Mouse (Mus musculus) heart, embryonic 15.5 days (tissue): ENCODE results near the gene Mgat5. TPM values are rescaled to one million over a fixed set of nuclear protein-coding genes. Genes with fewer than 3 reads are reported as not detected.
A peak's percentile ranks its signal among the peaks of the same experiment; 100 is the strongest.

Experiments
- ATAC-seq: fragments of 200-750 bp; cut with Nextera tagmentation; replicated peaks from 2 replicates; pipeline ENCODE4 v1.8.0; 2017; ENCODE audit warnings: low read depth, moderate TSS enrichment; ENCODE audit not compliant: insufficient number of reproducible peaks, insufficient read depth, low FRiP score
- H3K27ac ChIP-seq: fragments of 300-500 bp; sonication (generic); 2 replicates; pipeline ENCODE4 v1.5.1; 2015; ENCODE audit warnings: mild to moderate bottlenecking, inconsistent platforms
- H3K27me3 ChIP-seq: fragments of 300-500 bp; sonication (generic); 2 replicates; pipeline ENCODE4 v1.6.1; 2015; ENCODE audit warnings: inconsistent platforms
- H3K36me3 ChIP-seq: fragments of 300-500 bp; sonication (generic); 2 replicates; pipeline ENCODE4 v1.6.1; 2015; ENCODE audit warnings: mild to moderate bottlenecking, inconsistent platforms
- H3K4me1 ChIP-seq: fragments of 300-500 bp; sonication (generic); replicated peaks from 2 replicates; pipeline ENCODE4 v1.6.1; 2015; ENCODE audit warnings: inconsistent platforms
- H3K4me2 ChIP-seq: fragments of 300-500 bp; sonication (generic); 2 replicates; pipeline ENCODE4 v1.6.1; 2015; ENCODE audit warnings: inconsistent platforms, mild to moderate bottlenecking, moderate library complexity
- H3K4me3 ChIP-seq: fragments of 300-500 bp; sonication (generic); 2 replicates; pipeline ENCODE4 v1.5.1; 2015; ENCODE audit warnings: mild to moderate bottlenecking, inconsistent platforms
- H3K9ac ChIP-seq: fragments of 300-500 bp; sonication (generic); 2 replicates; pipeline ENCODE4 v1.6.1; 2015; ENCODE audit warnings: mild to moderate bottlenecking, inconsistent platforms
- H3K9me3 ChIP-seq: fragments of 300-500 bp; sonication (generic); replicated peaks from 2 replicates; pipeline ENCODE4 v1.6.1; 2016; ENCODE audit warnings: inconsistent platforms
- WGBS: fragments of 180-500 bp; shearing (Covaris S2); methylation state at CpG from one replicate; pipeline ENCODE4 v1.1.7; 2015; ENCODE audit warnings: mixed read lengths; 5-methylcytosine and 5-hydroxymethylcytosine counted together
- polyA plus RNA-seq: library from polyadenylated mRNA; unstranded; fragments of >200 nt; fragmentation: Nextera tagmentation; extraction: Ambion mirVana; gene quantifications from 2 replicates; pipeline ENCODE4 v1.2.1, GENCODE M21; 2015

Mgat5 gene
- 3.7 and 5.2 TPM in 2 replicates for polyA plus RNA-seq

DNA sequence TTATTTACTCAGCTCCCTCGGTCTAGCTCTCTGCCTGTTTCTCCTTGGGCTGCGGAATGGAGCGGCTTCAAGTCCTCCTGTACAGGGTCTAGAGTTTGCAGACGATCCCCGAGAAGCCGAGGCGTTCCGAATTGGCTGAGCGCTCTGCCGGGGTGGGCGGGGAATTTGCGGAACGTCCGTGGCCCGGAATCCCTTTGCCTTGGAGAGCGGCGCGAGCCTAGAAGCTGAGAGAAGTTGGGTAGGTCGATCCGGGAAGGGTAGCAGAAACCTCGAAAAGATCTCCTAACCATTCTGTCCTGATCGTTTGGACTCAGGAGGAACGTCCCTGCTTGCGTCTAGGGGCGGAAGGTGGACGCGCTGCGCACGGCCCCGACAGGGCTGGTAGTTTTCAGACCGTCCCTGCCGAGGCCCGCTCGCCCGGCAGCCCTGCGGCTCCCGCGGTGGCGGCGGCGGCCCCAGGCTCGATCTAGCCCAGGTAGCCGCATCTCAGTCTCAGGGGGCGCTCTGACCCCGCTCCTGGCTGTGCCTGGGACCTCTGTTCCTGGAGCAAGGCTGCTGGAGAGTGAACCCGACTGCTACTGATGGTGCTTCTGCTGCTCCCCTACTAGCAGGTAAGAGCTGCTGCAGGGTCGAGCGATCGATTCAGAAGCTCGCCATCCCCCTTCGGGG is at the start of gene Mgat5:
TSS of gene Mgat5 (plus strand) at position 199 of the 669 bp plus-strand sequence.
- Histone ChIP-seq H3K27me3 (no peaks in the 10 kb centered on the region), H3K36me3 (no peaks in the 10 kb centered on the region), H3K9me3 (no peaks in the 10 kb centered on the region), H3K4me3 (peak within 1 kb of the TSS; percentile 85), H3K9ac (peak within 1 kb of the TSS; percentile 76), H3K4me1 (peaks cover 10% of the 10 kb centered on the region), H3K27ac (peak within 1 kb of the TSS; percentile 97), H3K4me2 (peak within 1 kb of the TSS; percentile 90)
- WGBS, result under 1% methylated on average over 51 of the region's 51 CpGs
- peak; percentile 89 for ATAC-seq

GRCm38 (mm10) chr1:127160118-127160760 is 44.6 kb upstream of the Mgat5 start:
- Histone ChIP-seq H3K4me2 (no peak overlapping the region), H3K27ac (no peak overlapping the region), H3K9me3 (no peaks in the 10 kb centered on the region), H3K4me3 (no peak overlapping the region), H3K27me3 (no peaks in the 10 kb centered on the region), H3K9ac (no peak overlapping the region), H3K4me1 (no peaks in the 10 kb centered on the region), H3K36me3 (no peaks in the 10 kb centered on the region)
- ATAC-seq, result no peak
- 87% methylated on average over 5 of the region's 5 CpGs for WGBS

DNA sequence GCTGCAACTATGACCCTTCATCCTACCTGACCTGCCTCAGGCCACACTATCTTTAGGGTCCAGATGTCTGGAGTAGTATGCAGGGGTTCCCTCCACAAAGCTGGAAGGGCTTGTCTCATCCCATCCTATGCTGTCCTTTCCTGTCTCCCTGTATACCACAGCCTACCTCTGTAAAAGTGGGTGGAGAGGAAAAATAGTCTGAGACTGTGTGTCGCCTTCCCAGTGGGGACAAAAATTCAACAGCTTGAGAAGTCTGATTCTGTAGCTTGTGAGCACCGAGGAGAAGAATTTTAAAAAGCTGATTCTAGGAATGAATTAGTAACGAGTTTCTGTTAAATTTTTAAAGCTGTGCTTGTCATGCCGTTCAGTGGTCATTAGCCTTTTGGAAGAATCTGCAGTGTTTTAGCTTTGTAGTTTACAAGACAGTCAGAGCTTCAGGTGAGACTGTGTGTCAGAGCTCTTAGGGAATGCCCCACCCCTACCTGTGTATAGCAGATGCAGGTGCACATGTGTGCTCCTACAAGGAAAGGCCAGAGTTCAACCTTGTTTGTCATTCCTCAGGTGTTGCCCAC is 40.1 kb upstream of the Mgat5 start:
- no peaks in the 10 kb centered on the region for H3K4me1 ChIP-seq
- 77% methylated on average over 4 of the region's 4 CpGs for WGBS
- no peak overlapping the region for H3K27ac ChIP-seq
- no peaks in the 10 kb centered on the region for H3K36me3 ChIP-seq
- no peak overlapping the region for H3K4me2 ChIP-seq
- no peaks in the 10 kb centered on the region for H3K27me3 ChIP-seq
- no peak overlapping the region for H3K9ac ChIP-seq
- H3K4me3 ChIP-seq, result no peak overlapping the region
- no peaks in the 10 kb centered on the region for H3K9me3 ChIP-seq
- no peak for ATAC-seq

DNA sequence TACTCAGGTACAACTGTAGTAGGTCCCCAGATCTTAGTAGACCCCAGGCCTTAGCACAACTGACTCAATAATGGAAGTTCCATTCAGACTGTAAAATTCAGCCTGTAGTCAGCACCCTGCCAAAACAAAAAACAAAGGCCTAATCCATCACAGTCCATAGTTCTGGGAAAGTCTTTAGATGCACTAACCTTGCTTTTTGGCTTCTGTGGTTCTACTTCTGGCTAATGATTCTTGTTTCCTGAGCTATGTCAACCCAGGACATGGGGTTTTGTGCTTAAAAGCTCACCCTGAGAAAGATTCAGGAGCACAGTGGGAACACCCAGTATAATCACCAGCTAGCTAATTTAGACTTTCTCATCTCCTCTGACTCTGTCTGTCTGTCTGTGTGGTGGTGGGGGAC is 38.3 kb upstream of the Mgat5 start:
- no peak overlapping the region for H3K4me2 ChIP-seq
- no peak overlapping the region for H3K9ac ChIP-seq
- H3K4me3 ChIP-seq, result no peak overlapping the region

GRCm38 (mm10) chr1:127167586-127167985 is 37.2 kb upstream of the Mgat5 start:
- Histone ChIP-seq H3K9ac (no peak overlapping the region), H3K27ac (no peak overlapping the region), H3K4me2 (no peak overlapping the region), H3K27me3 (no peaks in the 10 kb centered on the region), H3K36me3 (no peaks in the 10 kb centered on the region), H3K4me1 (no peaks in the 10 kb centered on the region), H3K9me3 (no peaks in the 10 kb centered on the region), H3K4me3 (no peak overlapping the region)
- 85% methylated on average over 1 of the region's 1 CpGs for WGBS
- no peak for ATAC-seq

More for the DNA sequence above, 38.3 kb upstream of the Mgat5 start:
- H3K27ac ChIP-seq, result no peak overlapping the region
- H3K9me3 ChIP-seq, result no peaks in the 10 kb centered on the region
- no peaks in the 10 kb centered on the region for H3K4me1 ChIP-seq
- ATAC-seq, result no peak
- H3K36me3 ChIP-seq, result no peaks in the 10 kb centered on the region
- H3K27me3 ChIP-seq, result no peaks in the 10 kb centered on the region

DNA sequence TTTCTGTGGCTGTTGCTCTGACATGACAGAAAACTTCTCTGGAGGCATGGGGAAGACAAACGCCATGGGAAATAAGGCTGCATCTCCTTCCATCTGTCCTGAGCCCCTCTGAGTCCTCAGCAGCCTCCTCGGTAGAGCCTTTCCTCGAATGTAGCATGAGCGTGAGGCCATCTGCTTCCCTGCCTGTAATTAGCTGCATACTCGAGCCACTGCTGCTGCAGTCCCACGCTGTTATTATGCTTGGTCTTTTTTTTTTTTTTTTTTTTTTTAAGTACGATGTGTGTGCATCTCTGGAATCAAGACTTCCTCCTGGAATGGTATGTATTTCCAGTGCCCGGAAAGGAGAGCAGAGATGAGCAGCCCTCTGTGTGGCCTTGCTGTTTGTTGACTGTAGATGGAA is 36.6 kb upstream of the Mgat5 start:
- no peak overlapping the region for H3K4me2 ChIP-seq
- no peaks in the 10 kb centered on the region for H3K36me3 ChIP-seq
- no peaks in the 10 kb centered on the region for H3K27me3 ChIP-seq
- H3K4me1 ChIP-seq, result peaks cover 5% of the 10 kb centered on the region; the same call in 1 of the 2 replicates
- no peak overlapping the region for H3K4me3 ChIP-seq
- WGBS, result 70% methylated on average over 8 of the region's 8 CpGs
- no peaks in the 10 kb centered on the region for H3K9me3 ChIP-seq
- H3K9ac ChIP-seq, result no peak overlapping the region
- H3K27ac ChIP-seq, result no peak overlapping the region
- no peak for ATAC-seq

DNA sequence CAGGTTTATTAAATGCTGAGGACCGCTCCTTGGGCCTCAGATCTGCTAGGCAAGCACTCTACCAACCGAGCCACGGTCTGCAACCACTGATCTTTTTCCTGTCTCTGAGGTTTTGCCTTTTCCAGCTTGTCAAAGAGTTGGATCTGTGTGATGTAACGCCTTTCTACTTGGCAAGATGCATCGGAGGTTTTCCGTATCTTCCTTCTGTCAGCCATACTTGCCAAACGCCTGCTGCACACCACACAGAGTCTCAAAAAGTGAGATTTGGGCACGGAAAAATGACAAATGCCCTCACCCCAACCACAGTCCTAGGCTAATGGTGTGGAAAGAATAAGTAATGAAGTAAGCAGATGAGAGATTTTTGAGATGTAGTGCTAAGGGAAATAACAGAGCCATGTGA is 35.3 kb upstream of the Mgat5 start:
- H3K27me3 ChIP-seq, result no peaks in the 10 kb centered on the region
- no peak overlapping the region for H3K27ac ChIP-seq
- no peak overlapping the region for H3K9ac ChIP-seq
- peaks cover 13% of the 10 kb centered on the region; the same call in 1 of the 2 replicates for H3K4me1 ChIP-seq
- H3K36me3 ChIP-seq, result no peaks in the 10 kb centered on the region
- H3K4me2 ChIP-seq, result no peak overlapping the region
- no peak for ATAC-seq
- no peaks in the 10 kb centered on the region for H3K9me3 ChIP-seq
- WGBS, result 78% methylated on average over 8 of the region's 8 CpGs
- H3K4me3 ChIP-seq, result no peak overlapping the region

DNA sequence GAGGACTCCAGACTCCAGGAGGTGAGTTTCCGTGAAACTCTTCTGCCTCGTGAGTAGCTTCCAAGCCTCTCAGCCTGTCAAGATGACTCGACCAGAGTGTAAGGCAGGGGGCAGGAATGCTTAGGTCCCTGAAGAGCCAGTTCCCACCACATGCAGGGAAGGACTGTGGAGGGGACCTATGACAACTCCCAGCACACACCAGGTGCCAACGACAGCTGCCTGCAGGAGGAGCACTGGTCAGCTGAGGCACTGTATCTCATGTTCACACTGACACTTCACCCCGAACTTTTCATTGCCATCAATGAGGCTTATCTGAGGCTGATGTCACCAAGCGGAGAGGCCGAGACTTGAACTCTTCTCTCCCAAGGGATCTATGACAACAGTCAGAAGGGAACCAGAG is 33.5 kb upstream of the Mgat5 start:
- no peaks in the 10 kb centered on the region for H3K27me3 ChIP-seq
- H3K4me3 ChIP-seq, result no peak overlapping the region
- H3K9me3 ChIP-seq, result no peaks in the 10 kb centered on the region
- 49% methylated on average over 7 of the region's 7 CpGs for WGBS
- no peak overlapping the region for H3K4me2 ChIP-seq
- H3K4me1 ChIP-seq, result peaks cover 13% of the 10 kb centered on the region; the same call in 1 of the 2 replicates
- H3K9ac ChIP-seq, result no peak overlapping the region
- no peak for ATAC-seq
- H3K27ac ChIP-seq, result no peak overlapping the region
- H3K36me3 ChIP-seq, result no peaks in the 10 kb centered on the region

GRCm38 (mm10) chr1:127173448-127173847 is 31.4 kb upstream of the Mgat5 start:
- H3K9ac ChIP-seq, result no peak overlapping the region
- no peak; the same call in 1 of the 2 replicates for ATAC-seq
- no peak overlapping the region for H3K4me2 ChIP-seq
- peaks cover 13% of the 10 kb centered on the region; the same call in 1 of the 2 replicates for H3K4me1 ChIP-seq
- H3K27ac ChIP-seq, result peak overlapping the region; percentile 72
- 43% methylated on average over 3 of the region's 3 CpGs for WGBS
- H3K27me3 ChIP-seq, result no peaks in the 10 kb centered on the region
- H3K4me3 ChIP-seq, result no peak overlapping the region
- no peaks in the 10 kb centered on the region for H3K9me3 ChIP-seq
- H3K36me3 ChIP-seq, result no peaks in the 10 kb centered on the region

GRCm38 (mm10) chr1:127192396-127192795 is 12.4 kb upstream of the Mgat5 start:
- ATAC-seq, result no peak
- 72% methylated on average over 6 of the region's 6 CpGs for WGBS
- Histone ChIP-seq H3K9me3 (no peaks in the 10 kb centered on the region), H3K4me3 (no peak overlapping the region), H3K9ac (no peak overlapping the region), H3K4me2 (no peak overlapping the region), H3K36me3 (no peaks in the 10 kb centered on the region), H3K4me1 (no peaks in the 10 kb centered on the region), H3K27ac (no peak overlapping the region), H3K27me3 (no peaks in the 10 kb centered on the region)

DNA sequence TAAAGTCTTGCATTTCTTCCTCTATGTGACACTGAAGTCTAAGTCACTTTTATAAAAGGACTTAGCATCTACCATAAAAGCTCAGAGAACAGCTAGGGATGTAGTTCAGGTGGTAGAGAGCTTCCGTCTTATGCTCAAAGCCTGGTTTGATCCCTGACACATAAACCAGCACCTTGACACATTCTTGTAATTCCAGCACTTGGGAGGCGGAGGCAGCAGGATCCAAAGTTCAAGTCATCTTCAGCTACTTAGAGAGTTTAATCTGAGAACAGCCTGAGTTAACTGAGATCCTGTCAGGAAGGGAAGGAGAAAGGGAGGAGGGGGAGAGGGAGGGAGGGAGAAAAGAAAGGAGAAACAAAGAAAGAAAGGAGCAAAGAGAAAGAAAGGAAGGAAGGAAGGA is 5.6 kb upstream of the Mgat5 start:
- Histone ChIP-seq H3K4me1 (no peaks in the 10 kb centered on the region; the same call in 1 of the 2 replicates), H3K9me3 (no peaks in the 10 kb centered on the region), H3K36me3 (no peaks in the 10 kb centered on the region), H3K9ac (no peak overlapping the region), H3K4me3 (no peak overlapping the region), H3K4me2 (no peak overlapping the region), H3K27ac (no peak overlapping the region), H3K27me3 (no peaks in the 10 kb centered on the region)
- 44% methylated on average over 2 of the region's 2 CpGs for WGBS
- ATAC-seq, result no peak
